Mouse (Mus musculus) gastrocnemius, postnatal 14 days (tissue): Measurements from ENCODE around the gene Tusc2. TPM values are rescaled to one million over a fixed set of nuclear protein-coding genes. Genes with fewer than 3 reads are reported as not detected.

Experiments used
- DNase-seq: peaks from one replicate; pipeline ENCODE4 v3.0.0; 2021; ENCODE audit warnings: mixed read lengths
- intact Hi-C: fragments of 180-260 bp; cut with DNase I; formaldehyde crosslinking; loops from one replicate; pipeline ENCODE4 v1.15.1; 2025; ENCODE audit warnings: low total_unique reads
- long read RNA-seq, 2 experiments: library from polyadenylated mRNA; stranded (forward); transcript quantifications; one replicate each; pipeline ENCODE4 v2.0.0; 2021
- total RNA-seq, 2 experiments: library from RNA; stranded (reverse); gene quantifications; 2 replicates each; pipeline ENCODE4 v1.2.3; 2021

Gene Tusc2
- 10 to 100 TPM; 21.8 to 23.1 TPM for total RNA-seq
- long read RNA-seq, experiment 1, transcript Tusc2-201 (3 exons, 1,665 nt), result major isoform, 18 of 22 reads
- long read RNA-seq, experiment 1, partial matches to known transcripts, result 0 of 22 reads
- long read RNA-seq, experiment 1, other reads (novel, unspliced or antisense), result 4 of 22 reads
- long read RNA-seq, experiment 2, transcript Tusc2-201 (3 exons, 1,665 nt), result major isoform, 23 of 27 reads
- long read RNA-seq, experiment 2, partial matches to known transcripts, result 0 of 27 reads
- long read RNA-seq, experiment 2, other reads (novel, unspliced or antisense), result 4 of 27 reads

- intact Hi-C loops, result no loop called here
- DNase-seq, result peak; percentile 94
These were observed at the start of gene Tusc2 for GRCm38 (mm10) chr9:107563029-107563581. Gene Tusc2, plus strand, starts transcription at chr9:107563255.

DNA sequence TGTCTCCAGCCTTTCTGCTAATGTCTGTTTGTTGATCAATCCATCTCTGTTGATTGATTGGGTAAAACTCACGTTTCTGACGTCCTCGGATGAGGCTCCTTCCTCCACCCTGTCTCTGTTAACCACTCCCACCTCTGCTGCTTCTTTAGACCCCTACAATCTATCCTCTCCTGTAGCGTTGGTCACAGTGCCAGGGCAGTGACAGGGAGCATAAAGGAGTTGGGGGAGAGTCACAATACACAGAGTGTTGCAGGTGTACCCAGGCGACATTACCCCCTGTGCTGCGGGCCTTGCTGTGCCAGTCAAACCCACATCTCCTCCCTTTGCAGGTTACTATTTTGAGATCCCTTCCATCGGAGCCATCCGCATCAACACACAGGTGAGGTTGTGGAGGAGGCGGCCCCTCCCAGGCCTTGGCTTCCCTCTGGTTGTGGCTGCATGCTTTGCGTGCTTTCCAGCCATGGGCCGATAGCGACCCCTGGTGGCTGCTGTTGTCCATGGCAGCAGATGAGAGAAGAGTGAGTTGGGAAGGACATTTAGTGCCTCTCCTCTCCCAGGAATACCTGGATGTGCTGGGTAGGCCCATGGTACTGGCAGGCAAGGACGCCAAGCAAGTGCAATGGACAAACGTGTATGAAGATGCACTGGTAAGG is 48.6 kb upstream of the Tusc2 start:
- peak; percentile 78 for DNase-seq
- intact Hi-C loops, result loop anchor here (10.0 kb wide), 2 partner anchors 50 to 620 kb away; partner anchors contain the start of gene Manf

DNA sequence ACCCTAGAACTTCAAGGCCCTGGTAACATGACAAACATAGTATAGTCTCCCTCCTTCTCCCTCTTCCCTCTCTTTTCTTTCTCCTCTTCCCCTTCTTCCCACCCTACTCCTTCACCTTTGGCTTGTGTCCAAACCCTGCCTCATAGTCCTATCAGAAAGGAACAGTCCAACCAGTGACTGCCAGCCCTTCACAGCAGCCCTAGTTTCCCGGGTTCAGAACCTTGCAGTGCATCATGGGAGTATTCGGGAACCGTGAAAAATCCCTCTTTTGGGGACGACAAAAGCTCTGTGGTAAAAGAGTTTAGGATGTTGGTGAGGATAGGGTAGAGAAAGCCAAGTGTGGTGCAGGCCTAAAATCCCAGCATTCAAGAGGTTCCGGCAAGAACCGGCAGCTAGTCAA is 42.7 kb upstream of the Tusc2 start:
- intact Hi-C loops, result no loop called here
- no peak for DNase-seq

- intact Hi-C loops, result no loop called here
- no peak for DNase-seq
These were observed 41.9 kb upstream of the Tusc2 start for GRCm38 (mm10) chr9:107521190-107521589.

DNA sequence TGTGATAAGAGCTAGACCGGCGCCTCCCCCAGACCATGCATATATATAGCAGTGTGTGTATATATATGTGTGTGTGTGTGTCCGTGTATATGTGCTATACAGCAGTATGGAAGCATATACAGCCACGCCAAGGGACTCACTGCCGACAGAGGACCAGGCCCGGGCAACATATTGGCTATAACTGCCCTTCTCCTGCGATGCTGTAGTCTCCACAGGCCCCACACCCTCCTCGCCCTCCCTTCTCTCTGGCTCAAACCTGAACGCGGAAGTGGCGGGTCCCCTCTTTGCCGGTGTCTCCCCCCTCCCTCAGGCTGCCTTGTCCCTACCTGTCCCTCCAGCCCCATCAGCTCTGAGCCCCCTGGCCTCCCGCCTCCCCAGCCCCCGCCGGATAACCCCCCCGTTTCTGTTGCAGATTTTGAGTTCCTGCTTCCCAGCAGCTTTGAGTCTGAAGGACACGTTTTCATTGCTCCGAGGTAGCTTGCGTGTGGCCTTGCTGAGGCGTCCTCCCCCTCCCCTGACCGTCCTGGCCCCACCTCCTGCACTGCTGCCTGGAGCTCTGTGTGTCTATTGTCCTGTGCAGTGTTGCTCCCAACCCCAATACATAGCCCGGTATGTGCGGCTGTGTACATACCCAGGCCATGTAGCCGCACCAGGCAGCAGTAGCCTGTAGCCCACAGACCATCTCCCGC is 41.2 kb upstream of the Tusc2 start:
- no peak for DNase-seq
- intact Hi-C loops, result no loop called here

GRCm38 (mm10) chr9:107522400-107522711 is 40.7 kb upstream of the Tusc2 start:
- intact Hi-C loops, result no loop called here

DNA sequence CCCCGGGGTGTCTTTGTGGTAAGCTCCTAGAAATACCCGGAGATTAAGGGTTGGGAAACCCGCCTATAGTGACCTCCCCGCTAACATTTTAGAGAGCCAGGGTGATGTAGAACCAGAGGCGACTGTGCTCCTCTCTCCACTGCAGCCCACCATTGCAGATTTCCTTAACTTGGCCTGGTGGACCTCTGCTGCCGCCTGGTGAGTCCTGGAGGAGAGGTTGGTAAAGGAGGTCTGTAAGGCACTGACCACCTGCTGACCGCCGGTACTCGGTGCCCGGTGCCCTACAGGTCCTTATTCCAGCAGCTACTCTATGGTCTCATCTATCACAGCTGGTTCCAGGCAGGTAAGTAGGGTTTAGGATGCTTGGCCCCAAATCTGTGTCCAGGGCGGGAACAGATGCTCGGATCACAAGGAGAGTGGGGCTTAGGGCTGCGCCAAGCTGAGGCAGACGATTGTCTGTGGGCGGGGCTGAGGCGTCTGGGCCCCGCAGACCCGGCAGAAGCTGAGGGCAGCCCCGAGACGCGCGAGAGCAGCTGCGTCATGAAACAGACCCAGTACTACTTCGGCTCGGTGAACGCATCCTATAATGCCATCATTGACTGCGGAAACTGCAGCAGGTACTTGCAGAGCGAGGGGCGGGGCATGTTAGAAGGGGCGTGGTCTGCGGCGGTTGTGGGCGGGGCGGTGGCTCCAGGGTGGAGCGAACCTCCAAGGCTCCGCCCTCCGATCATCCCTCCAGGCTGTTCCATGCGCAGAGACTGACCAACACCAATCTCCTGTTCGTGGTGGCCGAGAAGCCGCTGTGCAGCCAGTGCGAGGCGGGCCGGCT is 36.6 kb upstream of the Tusc2 start:
- peak; percentile 62 for DNase-seq
- intact Hi-C loops, result no loop called here

More at GRCm38 (mm10) chr9:107522400-107522711, 40.7 kb upstream of the Tusc2 start:
- no peak for DNase-seq

DNA sequence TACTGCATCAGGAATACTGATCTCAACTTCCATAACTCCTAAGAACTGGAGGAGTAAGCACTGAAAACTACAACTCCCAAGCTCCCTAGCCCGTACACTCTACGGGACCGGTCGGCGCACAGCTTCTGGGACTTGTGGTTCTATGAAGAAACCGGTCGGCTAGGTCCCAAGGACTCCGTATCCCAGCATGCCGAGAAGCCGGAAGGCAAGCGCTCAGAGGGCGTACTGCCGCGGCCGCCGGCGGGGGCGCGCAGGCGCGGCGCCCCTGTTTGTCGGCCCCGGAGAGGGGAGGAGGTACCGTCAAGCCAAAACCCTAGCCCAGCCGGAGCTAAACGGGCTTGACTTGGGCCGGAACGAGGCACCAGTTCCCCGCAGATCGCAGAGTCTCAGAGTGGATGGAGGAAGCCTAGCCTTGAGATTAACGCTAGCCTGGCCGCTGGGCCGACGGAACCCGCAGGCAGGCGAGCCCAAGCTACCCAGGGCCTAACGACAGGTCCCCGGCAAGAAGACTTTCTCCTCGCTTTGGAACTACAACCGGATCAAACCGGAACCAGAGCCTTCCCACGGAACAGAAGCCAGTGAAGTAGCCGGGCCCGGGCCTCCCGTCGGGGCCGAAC is 29.2 kb upstream of the Tusc2 start, which contains the start of gene Tmem115:
Gene Tmem115 (plus strand): TSS at position 155 of the 617 bp plus-strand sequence.
- intact Hi-C loops, result no loop called here
- DNase-seq, result peak; percentile 93

GRCm38 (mm10) chr9:107534408-107535202 is 28.4 kb upstream of the Tusc2 start:
- DNase-seq, result peak; percentile 64
- intact Hi-C loops, result no loop called here

GRCm38 (mm10) chr9:107538231-107538630 is 24.8 kb upstream of the Tusc2 start:
- no peak for DNase-seq
- intact Hi-C loops, result no loop called here

DNA sequence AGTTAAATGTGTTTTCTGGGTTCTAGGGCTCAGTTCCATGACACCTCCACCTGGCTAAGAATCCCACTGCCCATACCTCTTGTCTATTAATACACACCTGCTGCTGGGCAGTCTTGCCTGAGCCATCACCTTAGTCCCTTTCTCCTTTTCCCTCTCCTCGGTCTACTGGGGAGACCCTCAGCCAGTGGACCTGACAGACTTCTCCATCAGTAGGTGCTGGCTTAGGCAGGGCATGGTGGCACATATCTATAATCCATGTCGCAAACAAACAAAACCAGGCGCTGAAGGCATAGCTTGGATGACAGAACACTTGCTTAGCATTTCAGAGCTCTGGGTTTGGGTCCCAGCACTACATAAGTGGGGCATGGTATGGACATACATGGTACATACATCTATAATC is 24.3 kb upstream of the Tusc2 start:
- DNase-seq, result no peak
- intact Hi-C loops, result no loop called here

- intact Hi-C loops, result no loop called here
- no peak for DNase-seq
These were observed 23.1 kb upstream of the Tusc2 start for GRCm38 (mm10) chr9:107539940-107540339.

- no peak for DNase-seq
- intact Hi-C loops, result no loop called here
These were observed 22.6 kb upstream of the Tusc2 start for GRCm38 (mm10) chr9:107540420-107540819.

DNA sequence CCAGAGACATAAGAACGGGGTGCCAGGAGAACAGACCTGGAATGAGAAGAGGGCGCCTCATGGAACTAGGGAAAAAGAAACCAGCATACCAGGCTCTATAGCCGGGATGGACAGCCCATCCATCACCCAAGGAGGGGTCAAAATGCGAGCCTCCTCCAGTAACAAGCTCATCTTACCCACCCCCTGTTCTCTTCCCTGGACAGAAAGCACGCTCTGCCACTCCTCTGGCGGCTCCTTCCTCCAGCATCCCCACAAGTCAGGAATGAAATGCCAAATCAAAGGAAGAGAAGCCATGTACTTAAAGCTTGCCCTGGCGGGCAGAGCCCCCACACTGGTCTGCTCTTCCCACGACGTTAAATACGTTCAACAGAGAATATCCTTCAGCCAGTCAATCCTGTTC is 22.1 kb upstream of the Tusc2 start:
- intact Hi-C loops, result no loop called here

GRCm38 (mm10) chr9:107541474-107542351 is 21.3 kb upstream of the Tusc2 start, which contains the start of the genes Cyb561d2 and Nprl2:
Gene Cyb561d2, minus strand, starts transcription at chr9:107542193.
Gene Nprl2, plus strand, starts transcription at chr9:107542226.
- intact Hi-C loops, result no loop called here
- DNase-seq, result peak; percentile 93

More for the DNA sequence above, 22.1 kb upstream of the Tusc2 start:
- DNase-seq, result no peak

DNA sequence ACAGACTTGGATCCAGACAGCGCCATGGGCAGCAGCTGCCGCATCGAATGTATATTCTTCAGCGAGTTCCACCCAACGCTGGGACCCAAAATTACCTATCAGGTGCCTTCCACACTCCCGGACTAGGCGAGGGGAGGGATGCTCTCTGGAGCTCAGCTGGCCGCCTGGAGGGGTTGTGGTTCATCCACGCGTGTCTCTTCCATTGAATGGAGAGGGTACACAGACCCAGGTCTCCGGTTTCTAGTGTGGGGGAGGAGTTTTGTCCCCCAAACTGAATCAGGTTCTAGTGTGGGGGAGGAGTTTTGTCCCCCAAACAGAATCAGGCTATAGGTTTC is 20.7 kb upstream of the Tusc2 start:
- intact Hi-C loops, result no loop called here
- DNase-seq, result no peak

DNA sequence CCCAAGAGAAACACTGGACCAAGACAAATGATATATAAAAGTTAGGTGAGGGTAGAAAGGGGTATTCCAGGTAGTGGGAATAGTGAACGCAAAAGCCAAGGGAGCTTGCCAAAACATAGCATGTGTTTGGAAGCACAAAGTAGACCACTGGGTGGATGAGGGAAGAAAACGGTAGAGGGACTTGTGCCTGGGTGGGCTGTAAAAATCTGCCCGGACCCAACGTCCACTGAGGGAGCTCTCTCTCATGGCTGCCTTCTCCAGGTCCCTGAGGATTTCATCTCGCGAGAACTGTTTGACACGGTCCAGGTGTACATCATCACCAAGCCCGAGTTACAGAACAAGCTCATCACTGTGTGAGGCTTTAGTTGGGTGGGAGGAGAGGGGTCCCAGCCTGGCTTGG is 20.3 kb upstream of the Tusc2 start:
- DNase-seq, result no peak
- intact Hi-C loops, result no loop called here
